Mouse (Mus musculus) splenic B cell, adult 2 months (primary cell): Measurements from ENCODE around the gene Sh3pxd2a.

Experiments
- DNase-seq: peaks from one replicate; pipeline ENCODE4 v3.0.0-alpha.2; 2011; ENCODE audit warnings: low read depth, low spot score
- H3K27me3 ChIP-seq: 2 replicates; pipeline ENCODE4 v1.6.1; 2012; ENCODE audit warnings: mild to moderate bottlenecking, low read length, moderate library complexity, mixed read lengths; ENCODE audit not compliant: control insufficient read depth, poor library complexity, insufficient read depth, severe bottlenecking
- H3K36me3 ChIP-seq: 2 replicates; pipeline ENCODE4 v1.6.1; 2012; ENCODE audit warnings: mild to moderate bottlenecking, low read length, moderate library complexity, mixed read lengths; ENCODE audit not compliant: control insufficient read depth, poor library complexity, insufficient read depth, severe bottlenecking

The Sh3pxd2a gene

DNA sequence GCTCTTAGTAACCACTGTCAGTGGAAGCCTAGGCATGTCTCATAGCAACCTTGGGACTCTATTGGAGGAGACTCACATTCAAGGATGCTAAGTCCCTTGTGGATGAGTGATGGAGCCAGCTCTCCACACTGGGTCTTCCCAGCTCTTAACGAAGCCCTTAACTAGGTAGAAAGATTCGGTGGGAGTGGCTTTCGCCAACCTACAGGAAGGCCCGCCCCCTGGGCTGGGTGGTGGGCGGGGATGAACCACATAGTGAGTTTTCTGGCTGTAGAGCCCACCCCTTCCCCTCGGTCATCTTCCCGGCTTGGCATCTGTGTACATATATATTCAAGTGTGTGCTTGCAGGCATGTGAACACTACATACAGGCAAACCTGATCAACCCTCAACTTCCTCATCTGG lies 223.2 kb downstream of the Sh3pxd2a start:
- Histone ChIP-seq H3K27me3 (no peaks in the 10 kb centered on the region), H3K36me3 (no peaks in the 10 kb centered on the region)
- no peak for DNase-seq

DNA sequence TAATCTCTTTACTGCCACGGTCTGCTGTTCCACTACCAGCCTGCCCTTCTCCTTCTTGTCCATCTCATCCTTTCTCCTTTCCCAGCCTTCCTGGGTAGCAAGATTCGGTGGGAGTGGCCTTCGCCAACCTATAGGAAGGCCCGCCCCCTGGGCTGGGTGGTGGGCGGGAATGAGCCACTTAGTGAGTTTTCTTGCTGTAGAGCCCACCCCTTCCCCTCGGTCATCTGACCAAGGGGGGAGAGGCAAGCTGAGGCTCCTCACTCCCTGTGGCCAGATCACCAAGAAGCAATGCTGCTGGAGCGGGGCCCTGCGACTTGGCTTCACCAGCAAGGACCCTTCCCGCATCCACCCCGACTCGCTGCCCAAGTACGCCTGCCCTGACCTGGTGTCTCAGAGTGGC lies 224.1 kb downstream of the Sh3pxd2a start:
- DNase-seq: no peak

DNA sequence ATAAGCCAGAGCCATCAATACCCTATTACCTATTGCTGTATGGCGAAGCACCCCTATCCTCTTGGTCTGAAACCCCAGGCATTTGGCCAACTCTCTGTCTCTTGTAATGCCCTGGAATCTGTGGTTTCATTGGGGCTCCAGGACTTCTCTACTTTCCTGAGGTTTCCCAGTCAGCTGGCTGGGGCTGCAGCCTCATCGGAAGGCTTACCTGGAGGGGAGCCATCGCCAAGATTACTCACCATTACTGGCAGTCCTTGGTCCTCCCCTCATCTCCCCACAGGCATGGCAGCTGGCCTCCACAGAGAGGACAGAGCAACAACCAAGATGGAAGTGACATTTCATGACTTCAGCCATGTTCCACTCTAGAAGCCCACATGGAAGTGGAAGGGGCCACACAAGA lies 231.1 kb downstream of the Sh3pxd2a start:
- no peaks in the 10 kb centered on the region for H3K27me3 ChIP-seq
- DNase-seq: no peak
- H3K36me3 ChIP-seq: no peaks in the 10 kb centered on the region

More for the DNA sequence above, 224.1 kb downstream of the Sh3pxd2a start:
- Histone ChIP-seq H3K27me3 (no peaks in the 10 kb centered on the region), H3K36me3 (no peaks in the 10 kb centered on the region)

DNA sequence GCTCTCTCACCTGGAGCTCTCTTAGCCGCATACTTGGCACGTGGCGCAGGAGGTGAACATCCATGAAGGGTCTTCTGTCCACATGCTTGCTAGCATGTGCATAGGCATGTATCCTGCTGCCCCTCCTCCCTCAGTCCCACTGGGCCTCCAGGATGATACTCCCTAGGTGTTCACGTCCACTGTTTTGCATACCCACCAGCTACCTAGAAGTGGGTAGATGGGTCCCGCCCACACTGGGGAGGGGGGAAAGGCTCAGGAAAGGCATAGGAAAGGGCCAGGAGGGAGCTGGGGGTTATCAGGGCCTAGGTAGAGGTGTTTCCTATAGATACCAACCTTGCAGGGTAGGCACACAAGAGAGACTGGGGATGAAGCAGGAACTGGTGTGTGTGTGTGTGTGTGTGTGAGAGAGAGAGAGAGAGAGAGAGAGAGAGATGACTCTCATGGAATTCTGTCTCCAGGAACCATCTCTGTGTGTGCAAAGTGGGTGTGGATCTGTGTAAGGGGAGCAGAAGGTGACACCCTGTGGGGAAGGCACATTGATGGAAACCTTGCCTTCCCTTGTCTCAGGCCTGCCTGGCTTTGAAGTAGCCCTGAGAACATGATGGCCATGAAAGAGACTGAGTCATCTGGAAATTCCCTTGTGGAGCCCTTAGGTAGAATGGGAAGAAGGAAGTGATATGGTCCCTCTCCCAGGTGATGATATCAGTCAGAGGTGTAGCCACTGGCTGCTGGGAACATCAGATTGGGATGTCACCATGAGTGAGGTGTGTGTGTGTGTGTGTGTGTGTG lies 231.9 kb downstream of the Sh3pxd2a start:
- no peak for DNase-seq
- H3K36me3 ChIP-seq: no peaks in the 10 kb centered on the region
- H3K27me3 ChIP-seq: no peaks in the 10 kb centered on the region

DNA sequence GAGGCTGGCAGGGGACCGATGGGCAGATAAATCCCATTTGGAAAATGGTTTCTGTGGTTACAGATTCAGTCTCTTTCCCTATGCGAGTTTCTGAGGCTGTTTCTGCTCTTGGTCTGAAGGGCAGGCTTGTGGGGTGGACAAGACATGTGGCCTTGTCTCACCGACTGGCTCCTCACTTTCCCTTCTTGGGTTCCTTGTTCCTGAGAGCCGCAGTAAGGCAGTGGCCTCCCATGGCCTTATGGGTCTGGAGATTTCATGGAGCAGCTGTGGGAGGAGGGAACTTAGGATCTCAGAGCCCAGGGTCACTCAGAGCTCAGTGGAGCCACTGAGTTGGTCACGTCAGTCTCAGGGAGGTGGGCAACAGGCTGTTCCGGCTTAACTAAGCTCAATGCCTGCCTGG lies 232.8 kb downstream of the Sh3pxd2a start:
- no peak for DNase-seq
- H3K27me3 ChIP-seq: no peaks in the 10 kb centered on the region

DNA sequence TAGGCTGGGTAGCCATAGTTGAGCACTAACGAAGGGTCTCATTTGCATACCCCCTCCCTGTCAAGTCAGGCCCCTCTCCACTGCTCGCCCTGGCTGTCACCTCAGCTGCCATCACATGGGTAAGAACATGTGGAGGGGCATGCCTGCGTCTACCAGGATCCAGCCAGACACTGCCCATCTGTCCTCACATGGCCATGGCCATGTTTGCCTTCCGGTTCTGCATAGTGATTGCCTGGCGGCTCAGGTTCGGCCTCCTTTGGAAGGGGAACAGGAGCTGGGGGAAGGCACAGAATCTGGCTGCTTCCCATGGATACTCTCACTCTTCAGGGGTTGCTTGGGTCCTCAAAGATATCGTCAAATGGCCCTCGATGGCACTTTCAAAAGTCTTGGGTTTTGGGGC lies 233.5 kb downstream of the Sh3pxd2a start:
- no peaks in the 10 kb centered on the region for H3K27me3 ChIP-seq
- no peak for DNase-seq

More for the DNA sequence above, 232.8 kb downstream of the Sh3pxd2a start:
- no peaks in the 10 kb centered on the region for H3K36me3 ChIP-seq

DNA sequence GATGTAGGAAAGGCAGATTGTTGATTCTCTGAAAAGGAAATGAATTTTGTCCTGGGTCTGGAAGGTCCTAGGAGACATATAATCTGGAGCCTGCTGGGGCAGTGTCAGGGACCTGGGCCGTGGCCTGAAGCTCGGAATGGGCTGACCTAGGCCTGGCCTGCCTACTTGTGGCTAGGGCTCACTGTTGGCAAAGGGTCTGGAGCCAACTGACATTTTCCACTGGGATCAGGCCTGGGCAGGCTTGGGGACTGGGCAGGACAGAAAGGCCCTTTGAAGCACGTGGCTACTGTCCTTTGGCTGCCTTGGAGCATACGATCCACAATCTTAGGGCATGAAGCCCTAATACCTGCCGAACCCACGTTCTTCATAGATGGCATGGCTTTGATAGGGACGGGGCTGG lies 234.1 kb downstream of the Sh3pxd2a start:
- no peaks in the 10 kb centered on the region for H3K36me3 ChIP-seq
- H3K27me3 ChIP-seq: no peaks in the 10 kb centered on the region

More for the DNA sequence above, 233.5 kb downstream of the Sh3pxd2a start:
- no peaks in the 10 kb centered on the region for H3K36me3 ChIP-seq

DNA sequence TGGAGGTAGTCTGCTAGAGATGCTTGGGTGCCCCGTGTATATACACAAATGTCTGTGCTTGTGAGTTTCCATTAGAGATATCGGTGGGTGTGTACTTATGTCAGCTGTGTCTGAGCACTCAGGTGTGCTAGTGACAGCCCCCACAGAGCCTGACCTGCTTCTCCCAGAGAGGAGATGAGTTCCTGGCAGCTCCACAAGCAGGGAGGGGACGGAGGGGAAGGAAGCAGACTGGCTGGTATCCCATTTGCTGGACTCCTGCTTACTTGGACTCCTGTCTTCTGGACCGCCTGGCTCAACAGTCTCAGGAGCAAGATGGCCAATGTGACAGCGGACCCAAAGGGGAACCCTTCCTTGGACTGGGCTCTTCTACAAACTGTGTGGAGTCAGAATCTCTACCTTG lies 234.7 kb downstream of the Sh3pxd2a start:
- H3K36me3 ChIP-seq: no peaks in the 10 kb centered on the region
- no peak for DNase-seq
- H3K27me3 ChIP-seq: no peaks in the 10 kb centered on the region

More for the DNA sequence above, 234.1 kb downstream of the Sh3pxd2a start:
- DNase-seq: no peak

DNA sequence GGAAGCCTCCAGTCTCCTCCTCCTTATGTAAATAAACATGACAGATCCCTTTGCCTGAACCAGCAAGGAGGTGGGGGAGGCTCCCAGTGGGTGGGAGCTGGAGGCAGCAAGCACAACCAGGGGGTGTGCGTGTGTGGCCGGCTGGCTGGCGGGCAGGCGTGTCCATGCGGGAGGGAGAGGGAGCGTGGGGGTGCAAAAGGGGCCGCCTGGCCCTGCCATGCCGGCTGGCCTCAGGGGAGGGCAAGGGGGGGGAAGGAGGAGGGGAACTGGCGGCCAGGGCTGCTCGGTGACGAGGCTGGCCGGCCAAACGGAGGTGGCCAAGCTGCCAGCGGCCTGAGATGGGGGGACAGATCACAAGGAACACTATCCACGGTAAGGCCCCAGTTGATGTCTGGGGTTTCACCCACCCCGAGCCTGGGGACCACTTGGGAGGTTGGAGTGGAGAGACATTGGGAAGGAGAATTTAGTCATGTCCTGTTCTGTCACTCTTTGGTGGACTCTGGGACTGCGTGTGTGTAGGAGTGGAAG lies 235.4 kb downstream of the Sh3pxd2a start:
- no peaks in the 10 kb centered on the region for H3K36me3 ChIP-seq
- DNase-seq: no peak
- no peaks in the 10 kb centered on the region for H3K27me3 ChIP-seq

DNA sequence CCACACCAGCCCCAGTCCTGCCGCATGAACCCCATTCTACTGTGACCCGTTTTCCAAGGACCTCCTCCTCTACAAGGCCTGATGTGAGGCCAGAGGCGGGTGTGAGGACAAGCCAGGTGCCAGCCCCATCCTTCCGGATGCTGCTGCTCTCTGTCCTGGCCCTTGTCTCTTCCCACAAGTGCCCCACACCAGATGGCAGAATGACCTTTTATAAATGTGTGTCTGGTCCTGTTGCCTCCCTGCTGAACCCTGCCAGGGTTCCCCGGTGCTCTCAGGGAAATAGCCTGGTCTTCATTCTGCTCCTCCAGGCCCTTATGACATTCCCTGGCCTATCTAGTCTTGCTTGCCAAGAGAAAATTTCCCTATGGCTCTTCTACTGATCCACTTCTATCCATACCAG lies 238.4 kb downstream of the Sh3pxd2a start:
- Histone ChIP-seq H3K36me3 (no peaks in the 10 kb centered on the region), H3K27me3 (no peaks in the 10 kb centered on the region)
- DNase-seq: no peak

DNA sequence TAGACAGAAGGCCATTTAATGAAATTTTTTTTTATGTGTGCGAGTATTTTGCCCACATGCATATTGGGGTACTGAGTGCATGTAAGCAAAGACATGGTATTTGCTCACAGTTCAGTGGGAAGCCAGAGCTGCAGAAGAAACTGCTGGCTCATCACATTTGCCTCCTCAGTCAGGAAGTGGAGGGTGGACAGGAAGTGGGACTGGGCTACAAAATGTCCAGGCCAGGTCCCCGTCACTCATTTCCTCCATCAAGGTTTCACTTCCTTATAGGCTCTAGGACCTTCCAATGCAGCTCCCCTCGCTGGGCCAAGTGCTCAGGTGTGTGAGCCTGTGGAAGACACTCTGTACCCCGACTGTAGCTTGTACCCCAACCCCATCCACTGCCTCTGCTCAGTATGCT lies 239.5 kb downstream of the Sh3pxd2a start:
- H3K27me3 ChIP-seq: no peaks in the 10 kb centered on the region
- no peaks in the 10 kb centered on the region for H3K36me3 ChIP-seq
- peak; percentile 61 for DNase-seq

DNA sequence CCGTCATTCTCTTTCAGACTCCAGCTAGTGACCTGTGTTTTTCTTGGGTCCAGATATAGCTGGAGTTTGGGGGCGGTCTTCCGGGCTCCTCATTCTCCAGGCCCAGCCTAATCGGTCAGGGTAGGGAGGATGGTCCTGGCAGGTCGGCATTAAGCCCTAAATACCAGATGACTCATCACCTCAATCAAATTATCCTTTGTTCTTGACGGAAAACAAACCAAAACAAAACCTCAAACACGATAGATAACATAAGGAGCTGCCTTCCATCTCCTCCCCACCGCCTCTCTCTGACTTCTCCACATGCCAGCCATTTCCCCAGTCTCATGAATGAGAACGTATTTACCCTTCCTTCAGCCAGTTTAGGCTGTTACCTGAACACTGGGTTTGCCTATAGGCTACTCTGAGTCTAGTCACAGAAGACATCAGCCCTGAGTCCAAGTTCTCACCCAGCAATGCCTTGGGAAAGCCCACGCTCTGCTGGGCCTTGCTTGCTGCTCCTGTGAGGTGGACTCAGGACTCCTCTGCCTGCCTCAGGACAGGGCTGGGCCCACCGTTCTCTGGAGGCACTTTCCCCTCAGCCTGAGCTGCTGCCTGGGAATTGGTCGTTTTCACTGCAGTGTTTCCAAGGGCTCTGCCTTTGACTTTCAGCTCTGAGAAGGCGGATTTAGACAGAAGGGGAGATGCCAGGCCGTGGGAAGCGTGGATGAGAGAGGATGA lies 241.2 kb downstream of the Sh3pxd2a start:
- no peaks in the 10 kb centered on the region for H3K36me3 ChIP-seq
- no peaks in the 10 kb centered on the region for H3K27me3 ChIP-seq
- no peak for DNase-seq

DNA sequence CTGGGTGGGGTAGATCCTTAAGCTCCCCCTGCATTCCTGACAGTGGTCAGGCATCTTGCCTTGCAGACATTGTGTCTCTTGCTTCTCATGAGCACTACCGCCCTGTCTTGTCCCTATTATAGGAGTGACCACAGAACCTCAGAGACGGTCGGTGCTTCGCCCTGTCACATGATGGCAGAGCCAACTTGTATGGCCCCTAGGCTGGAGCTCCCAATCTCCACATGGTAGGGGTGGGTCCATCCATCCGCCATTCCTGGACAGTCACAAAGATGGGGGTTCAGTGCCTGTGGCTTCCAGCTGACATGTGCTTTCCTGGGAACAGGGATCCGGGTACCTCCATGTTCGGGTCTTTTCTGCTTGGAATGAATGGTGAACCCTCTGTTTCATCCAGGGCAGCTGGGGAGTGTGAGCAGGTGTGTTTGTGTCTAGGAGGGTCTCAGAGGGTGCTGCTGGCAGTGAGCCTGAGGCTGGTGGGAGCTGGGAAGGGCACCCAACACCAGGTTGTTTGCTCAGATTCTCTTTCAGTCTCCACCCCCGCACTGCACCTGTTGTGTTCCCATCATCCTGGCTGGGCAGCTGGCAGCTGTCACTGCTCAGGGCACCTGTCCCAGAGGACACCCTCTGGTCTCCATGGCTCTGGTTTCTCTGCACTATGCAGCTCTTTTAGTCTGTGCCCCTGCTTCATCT lies 241.9 kb downstream of the Sh3pxd2a start:
- H3K36me3 ChIP-seq: no peaks in the 10 kb centered on the region
- DNase-seq: no peak
- H3K27me3 ChIP-seq: no peaks in the 10 kb centered on the region

DNA sequence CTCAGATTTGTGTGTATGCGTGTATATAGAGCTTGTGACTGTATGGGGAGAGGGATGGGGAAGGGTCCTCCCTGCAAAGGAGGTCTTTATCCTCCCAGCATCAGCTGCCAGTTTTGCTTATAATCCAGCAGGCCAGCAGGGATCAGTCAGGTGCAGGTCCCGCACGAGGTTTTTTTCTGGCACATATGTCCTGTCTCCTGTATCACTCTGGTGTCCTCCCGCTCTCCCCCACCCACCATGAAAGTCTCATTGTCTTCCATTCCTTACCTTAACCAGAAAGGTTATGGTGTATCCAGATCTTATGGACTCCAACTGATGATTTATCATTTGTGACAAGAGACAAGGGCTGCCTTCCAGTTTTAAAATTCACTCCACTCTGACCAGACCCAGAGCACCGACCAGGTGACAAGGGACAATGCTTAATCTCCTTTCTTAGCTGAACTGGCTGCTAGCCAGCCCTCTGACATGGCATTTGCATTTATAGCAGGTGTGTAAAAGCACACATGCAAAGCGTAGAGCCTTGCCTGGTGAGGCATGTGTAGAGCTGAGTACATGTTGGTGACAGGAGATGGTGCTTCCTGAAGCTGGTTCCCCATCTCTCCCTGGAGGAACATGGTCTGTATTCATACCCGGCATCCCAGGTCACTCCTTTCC lies 242.6 kb downstream of the Sh3pxd2a start:
- no peak for DNase-seq
- no peaks in the 10 kb centered on the region for H3K36me3 ChIP-seq

More for the DNA sequence above, 242.6 kb downstream of the Sh3pxd2a start:
- no peaks in the 10 kb centered on the region for H3K27me3 ChIP-seq
